Mouse (Mus musculus) fat pad, adult 2 months (tissue): ENCODE data around the gene Adcy7.

Experiments used
- DNase-seq: peaks from one replicate; pipeline ENCODE4 v3.0.0-alpha.2; 2011; ENCODE audit warnings: low read depth, low spot score; ENCODE audit errors: extremely low read depth

Gene Adcy7

GRCm38 (mm10) chr8:88297976-88298732 lies 26.0 kb downstream of the Adcy7 start:
- no peak for DNase-seq

GRCm38 (mm10) chr8:88298733-88299103 lies 26.5 kb downstream of the Adcy7 start:
- DNase-seq, result no peak

GRCm38 (mm10) chr8:88299907-88300603 lies 27.9 kb downstream of the Adcy7 start:
- DNase-seq, result no peak

DNA sequence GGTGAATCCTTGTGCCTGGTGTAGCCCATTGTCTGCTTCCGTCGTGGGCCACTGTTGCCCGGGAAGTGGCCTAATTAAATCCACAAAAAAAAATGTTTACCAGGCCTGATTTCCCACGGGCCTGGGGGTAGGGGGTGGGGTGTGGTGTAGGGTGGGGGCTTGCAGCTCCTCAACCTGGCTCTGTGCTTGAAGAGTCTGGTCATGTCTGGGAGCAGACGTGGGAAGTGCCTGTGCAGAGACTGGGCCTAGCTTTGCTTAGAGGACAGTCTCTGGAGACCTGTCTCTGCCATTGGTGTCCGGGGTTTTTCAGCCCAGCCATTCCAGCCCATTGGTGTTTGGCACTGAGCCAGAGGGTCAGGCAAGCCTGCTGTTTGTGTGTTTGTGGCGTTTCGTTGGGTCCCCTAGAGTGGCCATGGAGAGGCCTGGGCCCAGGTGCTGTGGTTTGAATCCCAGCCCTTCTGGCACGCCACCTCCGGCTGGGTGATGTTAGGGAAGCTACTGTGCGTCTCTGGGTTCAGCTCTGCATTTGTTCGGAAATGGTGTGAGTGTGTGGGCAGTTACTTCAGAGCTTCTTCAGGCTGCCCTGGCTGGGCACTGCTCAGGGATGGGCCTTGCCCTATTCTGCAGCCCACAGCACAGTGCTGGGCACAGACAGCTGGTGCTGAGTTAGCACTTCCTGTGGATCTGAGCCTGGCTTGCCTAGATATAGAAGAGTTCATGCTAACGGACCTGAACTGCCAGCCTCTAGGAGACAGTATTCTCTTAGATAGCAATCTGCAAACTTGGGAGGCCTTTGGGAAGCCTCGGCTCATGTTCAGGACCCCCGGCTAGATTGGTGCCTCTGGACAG lies 29.6 kb downstream of the Adcy7 start:
- no peak for DNase-seq

- DNase-seq, result no peak
These were observed 33.6 kb downstream of the Adcy7 start for GRCm38 (mm10) chr8:88305814-88306213.

DNA sequence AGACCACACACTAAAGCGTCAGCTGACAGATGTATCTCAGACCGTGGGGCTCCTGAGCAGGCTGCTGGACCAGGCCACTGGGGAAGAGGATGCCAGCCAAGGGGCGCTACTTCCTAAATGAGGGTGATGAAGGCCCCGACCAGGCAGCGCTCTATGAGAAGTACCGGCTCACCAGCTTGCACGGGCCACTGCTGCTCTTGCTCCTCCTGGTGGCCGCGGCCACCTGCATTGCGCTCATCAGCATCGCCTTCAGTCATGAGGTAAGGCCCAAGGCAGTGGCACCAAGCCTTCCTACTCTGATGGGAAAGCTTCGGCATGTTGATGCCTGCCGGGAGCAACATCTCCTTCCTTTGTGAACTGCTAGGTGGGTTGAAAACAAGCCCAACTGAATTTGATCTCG lies 34.3 kb downstream of the Adcy7 start:
- no peak for DNase-seq

GRCm38 (mm10) chr8:88307736-88308135 lies 35.5 kb downstream of the Adcy7 start:
- no peak for DNase-seq

- DNase-seq, result no peak
These were observed 37.2 kb downstream of the Adcy7 start for GRCm38 (mm10) chr8:88309274-88309873.

DNA sequence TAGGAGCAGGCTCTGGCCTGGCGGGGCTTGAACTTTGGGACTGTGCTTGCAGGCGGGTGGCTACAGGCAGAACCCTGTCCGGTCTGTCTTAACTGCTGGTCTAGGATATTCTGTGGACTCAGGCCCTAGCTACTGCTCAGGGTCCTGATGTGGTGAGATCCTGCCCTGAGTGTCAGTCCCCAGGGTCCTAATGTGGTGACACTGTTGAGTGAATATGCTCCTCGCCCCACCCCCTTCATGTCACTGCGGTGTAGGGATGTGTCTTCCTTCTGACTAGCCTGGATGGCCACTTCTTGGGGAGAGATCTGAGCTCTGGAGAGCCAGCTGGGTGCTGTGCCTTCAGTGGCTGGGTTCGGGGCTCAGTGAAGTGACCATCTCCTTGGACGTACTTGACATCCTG lies 37.7 kb downstream of the Adcy7 start:
- no peak for DNase-seq

- no peak for DNase-seq
These were observed 38.1 kb downstream of the Adcy7 start for GRCm38 (mm10) chr8:88310286-88310685.

- no peak for DNase-seq
These were observed 40.8 kb downstream of the Adcy7 start for GRCm38 (mm10) chr8:88312966-88313365.

DNA sequence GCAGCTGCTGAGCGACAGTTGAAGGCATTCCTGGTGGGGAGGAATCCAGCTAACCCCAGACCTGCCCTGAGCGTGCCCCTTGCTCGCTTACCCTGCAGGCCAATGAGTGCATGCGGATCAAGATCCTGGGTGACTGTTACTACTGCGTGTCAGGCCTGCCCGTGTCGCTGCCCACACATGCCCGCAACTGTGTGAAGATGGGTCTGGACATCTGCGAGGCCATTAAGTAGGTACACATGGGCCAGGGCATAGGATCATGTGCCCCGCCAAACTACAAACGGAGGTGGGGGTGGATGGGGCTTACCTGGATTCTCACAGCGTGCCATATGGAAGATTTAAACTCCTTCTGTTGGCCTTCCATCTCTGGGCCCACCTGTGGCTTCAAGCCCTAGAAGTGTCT lies 41.8 kb downstream of the Adcy7 start:
- DNase-seq, result no peak

DNA sequence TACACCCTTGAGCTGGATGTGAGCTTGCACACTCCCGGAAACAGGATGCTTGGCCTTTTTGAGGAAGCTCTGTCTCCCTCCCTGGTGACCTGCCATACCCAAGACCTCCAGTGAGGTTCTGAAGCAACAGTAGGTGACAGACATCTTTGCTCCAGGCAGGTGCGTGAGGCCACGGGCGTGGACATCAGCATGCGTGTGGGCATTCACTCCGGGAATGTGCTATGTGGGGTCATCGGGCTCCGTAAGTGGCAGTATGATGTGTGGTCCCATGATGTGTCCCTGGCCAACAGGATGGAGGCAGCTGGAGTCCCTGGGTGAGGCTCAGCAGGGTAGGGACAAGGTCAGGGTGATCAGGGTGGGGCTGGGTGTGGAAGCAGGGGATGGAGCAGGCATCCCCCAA lies 43.1 kb downstream of the Adcy7 start:
- no peak for DNase-seq

DNA sequence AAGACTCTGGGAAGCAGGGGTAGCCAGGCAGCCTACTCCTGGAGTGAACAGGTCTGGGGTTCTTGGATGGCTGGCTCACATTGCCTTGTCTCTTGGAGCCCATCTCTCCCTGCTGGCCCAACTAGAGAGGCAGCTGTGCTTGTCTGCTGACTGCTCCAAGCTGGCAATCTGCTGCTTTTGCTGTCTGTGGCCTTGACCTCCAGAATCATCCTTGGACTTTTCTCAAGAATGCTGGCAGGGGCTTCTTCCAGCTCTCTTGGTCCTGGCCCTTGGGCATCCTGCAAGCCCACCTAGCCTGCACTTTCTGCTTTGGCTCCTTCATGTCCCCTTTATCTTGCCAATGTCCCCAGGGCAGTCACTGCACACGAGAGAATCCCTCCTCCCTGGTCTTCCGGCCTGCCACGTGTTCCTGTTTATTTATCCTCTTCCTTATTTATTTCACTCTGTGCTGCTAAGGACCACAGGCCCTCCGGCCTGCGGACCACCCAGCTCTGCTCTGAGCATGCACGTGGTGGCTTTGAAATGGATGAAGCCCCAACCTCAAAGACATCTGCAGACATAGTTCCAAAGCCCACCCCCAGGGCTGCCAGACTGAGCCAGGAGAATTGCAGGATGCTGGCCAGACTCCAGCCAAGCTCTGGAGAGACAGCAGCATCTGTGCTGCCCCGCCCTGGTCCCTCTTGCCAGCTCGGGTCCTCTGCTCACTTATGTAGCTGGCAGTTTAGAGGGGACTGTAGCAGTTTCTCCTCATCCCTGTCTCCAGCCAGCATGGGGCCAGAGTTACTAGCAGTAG lies 44.1 kb downstream of the Adcy7 start:
- DNase-seq, result no peak

DNA sequence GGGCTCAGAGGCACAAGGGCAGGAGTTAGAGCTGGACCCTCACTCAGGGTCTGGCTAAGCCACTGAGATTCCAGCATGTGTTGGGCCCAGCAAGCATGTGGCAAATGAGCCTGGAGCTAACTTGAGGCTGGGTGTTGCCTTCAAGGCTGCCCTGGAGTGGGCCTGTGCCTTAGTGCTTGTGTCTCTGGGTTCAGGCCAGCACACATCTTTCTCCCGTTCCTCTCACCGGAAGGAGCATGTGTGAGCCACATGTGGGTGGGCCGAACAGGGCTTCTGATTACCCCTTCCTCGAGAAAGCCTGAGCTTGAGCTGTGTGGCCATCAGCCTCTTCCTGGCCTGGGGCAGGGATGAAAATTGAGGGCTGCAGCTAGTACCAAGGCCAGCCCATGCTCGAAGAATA lies 45.1 kb downstream of the Adcy7 start:
- DNase-seq, result no peak

DNA sequence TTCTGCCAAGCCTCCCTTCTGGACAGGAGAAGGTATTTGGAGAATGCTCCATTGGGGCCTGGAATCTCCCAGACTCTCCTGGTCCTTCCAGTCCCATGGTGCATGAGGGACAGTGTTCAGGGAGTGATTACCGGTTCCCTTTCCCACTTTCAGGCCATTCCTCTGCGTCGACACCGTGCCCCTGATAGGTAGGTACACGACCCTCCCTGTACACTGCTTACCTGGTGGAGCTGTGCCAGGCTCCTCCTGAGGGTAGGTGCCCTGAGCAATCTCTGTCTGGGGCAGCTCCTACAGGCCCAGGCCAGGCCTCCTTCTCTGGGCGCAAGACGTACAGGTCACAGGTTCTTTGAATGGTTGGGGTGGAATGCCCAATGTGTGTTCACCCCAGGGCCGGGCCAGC lies 45.9 kb downstream of the Adcy7 start:
- DNase-seq, result no peak

DNA sequence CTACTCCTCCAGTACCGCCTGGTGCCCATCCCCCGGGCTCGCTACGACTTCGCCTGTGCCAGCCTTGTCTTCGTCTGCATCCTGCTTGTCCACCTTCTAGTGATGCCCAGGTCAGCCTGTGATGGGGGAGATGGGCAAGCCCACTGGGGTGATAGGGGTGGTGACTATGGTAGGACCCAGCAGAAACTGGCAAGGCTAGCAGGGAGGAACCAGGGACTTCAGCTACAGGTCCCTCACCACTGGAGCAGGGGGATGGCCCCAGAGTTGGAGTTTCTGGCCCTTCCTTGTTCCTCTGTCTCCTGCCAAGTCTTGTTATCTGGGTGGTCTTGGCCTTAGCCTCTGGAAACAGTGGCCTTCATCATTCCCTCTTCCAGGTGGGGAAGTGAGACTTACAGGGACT lies 47.9 kb downstream of the Adcy7 start:
- no peak for DNase-seq

GRCm38 (mm10) chr8:88321387-88321786 lies 49.2 kb downstream of the Adcy7 start:
- no peak for DNase-seq

DNA sequence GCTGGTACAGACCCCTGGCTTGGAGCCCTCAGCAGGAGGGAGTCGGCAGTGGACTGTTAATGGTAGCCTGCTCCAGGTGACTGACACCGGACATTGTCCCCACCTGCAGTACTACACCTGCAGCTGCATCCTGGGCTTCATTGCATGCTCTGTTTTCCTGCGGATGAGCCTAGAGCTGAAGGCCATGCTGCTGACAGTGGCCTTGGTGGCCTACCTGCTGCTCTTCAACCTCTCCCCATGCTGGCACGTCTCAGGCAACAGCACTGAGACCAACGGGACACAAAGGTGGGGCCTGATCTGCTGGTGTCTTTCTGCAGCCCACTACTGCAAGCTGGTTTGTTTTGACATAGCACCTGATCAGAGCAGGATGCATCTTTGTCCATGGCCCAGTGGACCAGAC lies 51.3 kb downstream of the Adcy7 start:
- no peak for DNase-seq

GRCm38 (mm10) chr8:88324760-88325159 lies 52.6 kb downstream of the Adcy7 start:
- no peak for DNase-seq

DNA sequence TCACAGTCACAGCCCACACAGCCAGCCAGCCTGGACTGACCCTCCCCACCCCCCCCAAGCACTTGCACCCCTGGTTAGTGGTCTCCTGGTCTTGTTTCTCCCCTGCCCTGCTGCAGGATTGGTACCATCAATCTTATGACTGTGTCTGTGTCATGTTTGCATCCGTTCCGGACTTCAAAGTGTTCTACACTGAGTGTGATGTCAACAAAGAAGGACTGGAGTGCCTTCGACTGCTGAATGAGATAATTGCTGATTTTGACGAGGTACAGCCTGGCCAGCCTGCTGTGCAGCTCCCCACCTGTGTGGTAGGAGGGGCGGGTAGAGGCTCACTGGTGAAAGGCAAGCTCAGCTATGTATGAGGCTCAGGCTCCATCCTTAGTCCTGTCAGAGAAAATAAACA lies 53.0 kb downstream of the Adcy7 start:
- DNase-seq, result no peak
